Mouse (Mus musculus): ENCODE data around the gene Pramef12. TPM values are rescaled to one million over a fixed set of nuclear protein-coding genes. Genes with fewer than 3 reads are reported as not detected.

The Pramef12 gene
- polyA plus RNA-seq, 1 experiment from 2014 or later = not detected

Other genes starting within 250 kb of the Pramef12 start
- not detected in 2 replicates for gene Oog3, start 245.8 kb downstream of the Pramef12 start, polyA plus RNA-seq (2015; fragmentation: Nextera tagmentation; extraction: Ambion mirVana)
- not detected in 2 replicates for gene Oog2, start 217.7 kb downstream of the Pramef12 start, polyA plus RNA-seq (2015; fragmentation: Nextera tagmentation; extraction: Ambion mirVana)
- not detected in 2 replicates for gene C87977, start 195.1 kb downstream of the Pramef12 start, polyA plus RNA-seq (2015; fragmentation: Nextera tagmentation; extraction: Ambion mirVana)
- gene Pramel5, start 128.0 kb downstream of the Pramef12 start, polyA plus RNA-seq (2015; fragmentation: Nextera tagmentation; extraction: Ambion mirVana) = not detected in 2 replicates
- gene Gm13128, start 78.2 kb downstream of the Pramef12 start, polyA plus RNA-seq (2015; fragmentation: Nextera tagmentation; extraction: Ambion mirVana) = not detected in 2 replicates
- gene Gm13119, start 50.5 kb downstream of the Pramef12 start, polyA plus RNA-seq (2015; fragmentation: Nextera tagmentation; extraction: Ambion mirVana) = not detected in 2 replicates
- gene Pramef20, start 30.5 kb downstream of the Pramef12 start, polyA plus RNA-seq (2015; fragmentation: Nextera tagmentation; extraction: Ambion mirVana) = not detected in 2 replicates
- 0.38 TPM in 1 of 2 replicates, not detected in the other for gene 1700012P22Rik, start 30.3 kb upstream of the Pramef12 start, polyA plus RNA-seq (2015; fragmentation: Nextera tagmentation; extraction: Ambion mirVana)
- gene Gm9944, start 44.9 kb upstream of the Pramef12 start, polyA plus RNA-seq (2015; fragmentation: Nextera tagmentation; extraction: Ambion mirVana) = not detected in 2 replicates
- not detected in 2 replicates for gene Aadacl3, start 55.3 kb upstream of the Pramef12 start, polyA plus RNA-seq (2015; fragmentation: Nextera tagmentation; extraction: Ambion mirVana)
- gene 9430007A20Rik, start 111.4 kb upstream of the Pramef12 start, polyA plus RNA-seq (2015; fragmentation: Nextera tagmentation; extraction: Ambion mirVana) = not detected in 2 replicates
- not detected in 2 replicates for gene Gm13124, start 156.7 kb upstream of the Pramef12 start, polyA plus RNA-seq (2015; fragmentation: Nextera tagmentation; extraction: Ambion mirVana)
- gene Aadacl4, start 205.2 kb upstream of the Pramef12 start, polyA plus RNA-seq (2015; fragmentation: Nextera tagmentation; extraction: Ambion mirVana) = not detected in 2 replicates